Mouse (Mus musculus) kidney, embryonic 14.5 days (tissue): ENCODE data around the gene Lgals4. TPM values are rescaled to one million over a fixed set of nuclear protein-coding genes. Genes with fewer than 3 reads are reported as not detected.
"Not testable (repeated sequence)": the region's sequence is repeated elsewhere in the genome, so short reads cannot be mapped to it uniquely, and the experiment has no call there.

Experiments
- ATAC-seq: fragments of 200-750 bp; cut with Nextera tagmentation; 2 replicates; pipeline ENCODE4 v1.8.0; 2017; ENCODE audit warnings: moderate number of reproducible peaks, mild to moderate bottlenecking, moderate TSS enrichment, moderate library complexity; ENCODE audit not compliant: low FRiP score, low TSS enrichment
- H3K27ac ChIP-seq: fragments of 300-500 bp; sonication (generic); 2 replicates; pipeline ENCODE4 v1.5.1; 2014; ENCODE audit warnings: low read depth, mild to moderate bottlenecking, low read length, moderate library complexity, mixed read lengths
- H3K27me3 ChIP-seq: fragments of 300-500 bp; sonication (generic); 2 replicates; pipeline ENCODE4 v1.6.1; 2014; ENCODE audit warnings: mild to moderate bottlenecking, low read length; ENCODE audit not compliant: control insufficient read depth, insufficient read depth
- H3K36me3 ChIP-seq: fragments of 300-500 bp; sonication (generic); 2 replicates; pipeline ENCODE4 v1.6.1; 2014; ENCODE audit warnings: low read length, mixed read lengths; ENCODE audit not compliant: control insufficient read depth, insufficient read depth
- H3K4me1 ChIP-seq: fragments of 300-500 bp; sonication (generic); 2 replicates; pipeline ENCODE4 v1.6.1; 2014; ENCODE audit warnings: low read length, mixed read lengths; ENCODE audit not compliant: control insufficient read depth, insufficient read depth
- H3K4me2 ChIP-seq: fragments of 300-500 bp; sonication (generic); replicated peaks from 2 replicates; pipeline ENCODE4 v1.6.1; 2014; ENCODE audit warnings: low read depth, mild to moderate bottlenecking, low read length
- H3K4me3 ChIP-seq: fragments of 300-500 bp; sonication (generic); 2 replicates; pipeline ENCODE4 v1.5.1; 2014; ENCODE audit warnings: mild to moderate bottlenecking, low read length
- H3K9ac ChIP-seq: fragments of 300-500 bp; sonication (generic); 2 replicates; pipeline ENCODE4 v1.6.1; 2014; ENCODE audit warnings: low read depth, mild to moderate bottlenecking, low read length, moderate library complexity
- H3K9me3 ChIP-seq: fragments of 300-500 bp; sonication (generic); 2 replicates; pipeline ENCODE4 v1.6.1; 2016; ENCODE audit warnings: low read length; ENCODE audit not compliant: control insufficient read depth
- WGBS: fragments of 180-500 bp; shearing (Covaris S2); extraction: QIAGEN DNeasy Blood & Tissue Kit; methylation state at CpG from one replicate; pipeline ENCODE4 v1.1.7; 2014; 5-methylcytosine and 5-hydroxymethylcytosine counted together
- polyA plus RNA-seq: library from polyadenylated mRNA; unstranded; fragments of >200 nt; fragmentation: Nextera tagmentation; extraction: Ambion mirVana; gene quantifications from 2 replicates; pipeline ENCODE4 v1.2.1, GENCODE M21; 2014

Lgals4 gene
- polyA plus RNA-seq, 1 experiment from 2014 or later, result 3.9 TPM

GRCm38 (mm10) chr7:28879606-28880005 is 46.0 kb downstream of the Lgals4 start:
- Histone ChIP-seq H3K9ac (no peak overlapping the region), H3K4me1 (peaks cover 7% of the 10 kb centered on the region; the same call in 1 of the 2 replicates), H3K27ac (no peak overlapping the region), H3K27me3 (no peaks in the 10 kb centered on the region), H3K4me3 (no peak overlapping the region), H3K9me3 (no peaks in the 10 kb centered on the region), H3K4me2 (no peak overlapping the region), H3K36me3 (no peaks in the 10 kb centered on the region)
- WGBS, result 77% methylated on average over 7 of the region's 7 CpGs
- no peak for ATAC-seq

GRCm38 (mm10) chr7:28880554-28880953 is 46.9 kb downstream of the Lgals4 start:
- ATAC-seq, result no peak
- Histone ChIP-seq H3K4me2 (no peak overlapping the region), H3K4me1 (peaks cover 7% of the 10 kb centered on the region; the same call in 1 of the 2 replicates), H3K27me3 (no peaks in the 10 kb centered on the region), H3K9ac (no peak overlapping the region), H3K4me3 (no peak overlapping the region), H3K27ac (no peak overlapping the region), H3K36me3 (no peaks in the 10 kb centered on the region), H3K9me3 (no peaks in the 10 kb centered on the region)
- WGBS, result 71% methylated on average over 10 of the region's 10 CpGs

GRCm38 (mm10) chr7:28881199-28881598 is 47.5 kb downstream of the Lgals4 start, which contains the start of gene Capn12:
Capn12 (plus strand) TSS chr7:28881422.
- WGBS, result 27% methylated on average over 13 of the region's 13 CpGs
- peaks cover 7% of the 10 kb centered on the region; the same call in 1 of the 2 replicates for H3K4me1 ChIP-seq
- H3K4me3 ChIP-seq, result no peak within 1 kb of the TSS
- no peak within 1 kb of the TSS for H3K4me2 ChIP-seq
- no peaks in the 10 kb centered on the region for H3K27me3 ChIP-seq
- ATAC-seq, result no peak
- no peak within 1 kb of the TSS for H3K9ac ChIP-seq
- H3K27ac ChIP-seq, result no peak within 1 kb of the TSS
- no peaks in the 10 kb centered on the region for H3K36me3 ChIP-seq
- H3K9me3 ChIP-seq, result no peaks in the 10 kb centered on the region

- peaks cover 8% of the 10 kb centered on the region for H3K27me3 ChIP-seq
- ATAC-seq, result no peak
- peaks cover 7% of the 10 kb centered on the region; the same call in 1 of the 2 replicates for H3K4me1 ChIP-seq
- no peaks in the 10 kb centered on the region for H3K36me3 ChIP-seq
- no peak overlapping the region for H3K9ac ChIP-seq
- H3K4me2 ChIP-seq, result no peak overlapping the region
- 85% methylated on average over 11 of the region's 11 CpGs for WGBS
- no peaks in the 10 kb centered on the region for H3K9me3 ChIP-seq
- H3K4me3 ChIP-seq, result no peak overlapping the region
- H3K27ac ChIP-seq, result no peak overlapping the region
These were observed 49.4 kb downstream of the Lgals4 start for GRCm38 (mm10) chr7:28883039-28883438.

GRCm38 (mm10) chr7:28883704-28884103 is 50.0 kb downstream of the Lgals4 start:
- H3K9me3 ChIP-seq, H3K4me2 ChIP-seq, H3K27ac ChIP-seq, H3K36me3 ChIP-seq, H3K4me3 ChIP-seq, H3K9ac ChIP-seq, ATAC-seq: not testable (repeated sequence)
- peaks cover 15% of the 10 kb centered on the region for H3K27me3 ChIP-seq
- H3K4me1 ChIP-seq, result peaks cover 12% of the 10 kb centered on the region
- 93% methylated on average over 4 of the region's 4 CpGs for WGBS

GRCm38 (mm10) chr7:28886486-28886885 is 52.8 kb downstream of the Lgals4 start:
- 26% methylated on average over 14 of the region's 14 CpGs for WGBS
- H3K9me3 ChIP-seq, result no peaks in the 10 kb centered on the region
- ATAC-seq, result peak; percentile 15; the same call in 1 of the 2 replicates
- H3K36me3 ChIP-seq, result peaks cover 4% of the 10 kb centered on the region
- H3K4me3 ChIP-seq, result no peak overlapping the region
- no peak overlapping the region for H3K9ac ChIP-seq
- H3K27ac ChIP-seq, result no peak overlapping the region
- peaks cover 8% of the 10 kb centered on the region for H3K4me1 ChIP-seq
- peaks cover 34% of the 10 kb centered on the region for H3K27me3 ChIP-seq
- H3K4me2 ChIP-seq, result no peak overlapping the region

- peaks cover 6% of the 10 kb centered on the region; the same call in 1 of the 2 replicates for H3K4me1 ChIP-seq
- peak overlapping the region; percentile 34 for H3K4me3 ChIP-seq
- H3K9me3 ChIP-seq, result no peaks in the 10 kb centered on the region
- H3K9ac ChIP-seq, result peak overlapping the region; percentile 18
- H3K4me2 ChIP-seq, result peak overlapping the region; percentile 62
- peaks cover 26% of the 10 kb centered on the region for H3K36me3 ChIP-seq
- peaks cover 34% of the 10 kb centered on the region for H3K27me3 ChIP-seq
- ATAC-seq, result peak; percentile 34; the same call in 1 of the 2 replicates
- H3K27ac ChIP-seq, result no peak overlapping the region
- 2% methylated on average over 27 of the region's 27 CpGs for WGBS
These were observed 55.1 kb downstream of the Lgals4 start for GRCm38 (mm10) chr7:28888701-28889161.

Other genes with a start within 250 kb of the Lgals4 start
- gene Samd4b, start 235.7 kb upstream of the Lgals4 start, polyA plus RNA-seq, result 33.3 and 34.9 TPM in 2 replicates
- 48.3 and 60.7 TPM in 2 replicates for gene Pak4, start 235.7 kb upstream of the Lgals4 start, polyA plus RNA-seq
- gene Acp7, start 202.5 kb upstream of the Lgals4 start, polyA plus RNA-seq, result not detected in 2 replicates
- 5.0 and 5.5 TPM in 2 replicates for gene Fbxo27, start 141.0 kb upstream of the Lgals4 start, polyA plus RNA-seq
- 7.2 and 8.1 TPM in 2 replicates for gene Fbxo17, start 117.0 kb upstream of the Lgals4 start, polyA plus RNA-seq
- 157 and 170 TPM in 2 replicates for gene Mrps12, start 92.0 kb upstream of the Lgals4 start, polyA plus RNA-seq
- gene Sars2, start 91.9 kb upstream of the Lgals4 start, polyA plus RNA-seq, result 28.8 and 33.0 TPM in 2 replicates
- gene Ccer2, start 77.7 kb upstream of the Lgals4 start, polyA plus RNA-seq, result not detected in 2 replicates
- gene Sirt2, start 67.1 kb upstream of the Lgals4 start, polyA plus RNA-seq, result 49.7 and 56.7 TPM in 2 replicates
- 39.2 and 43.9 TPM in 2 replicates for gene Nfkbib, start 66.3 kb upstream of the Lgals4 start, polyA plus RNA-seq
- 2.9 and 5.6 TPM in 2 replicates for gene Rinl, start 44.9 kb upstream of the Lgals4 start, polyA plus RNA-seq
- 283 and 322 TPM in 2 replicates for gene Hnrnpl, start 25.3 kb upstream of the Lgals4 start, polyA plus RNA-seq
- gene Ech1, start 8.6 kb upstream of the Lgals4 start, polyA plus RNA-seq, result 134 and 150 TPM in 2 replicates
- gene Lgals7, start 30.0 kb downstream of the Lgals4 start, polyA plus RNA-seq, result 1.1 and 4.0 TPM in 2 replicates
- 0.51 and 0.64 TPM in 2 replicates for gene Capn12, start 47.6 kb downstream of the Lgals4 start, polyA plus RNA-seq
- 176 and 239 TPM in 2 replicates for gene Actn4, start 128.5 kb downstream of the Lgals4 start, polyA plus RNA-seq
- gene Eif3k, start 148.0 kb downstream of the Lgals4 start, polyA plus RNA-seq, result 458 and 497 TPM in 2 replicates
- 9.8 and 12.6 TPM in 2 replicates for gene Map4k1, start 148.2 kb downstream of the Lgals4 start, polyA plus RNA-seq